Mouse (Mus musculus): ENCODE results near the gene Ugt1a10. TPM values are rescaled to one million over a fixed set of nuclear protein-coding genes. Genes with fewer than 3 reads are reported as not detected.

The Ugt1a10 gene
- polyA plus RNA-seq, 1 experiment: 0.16 TPM

DNA sequence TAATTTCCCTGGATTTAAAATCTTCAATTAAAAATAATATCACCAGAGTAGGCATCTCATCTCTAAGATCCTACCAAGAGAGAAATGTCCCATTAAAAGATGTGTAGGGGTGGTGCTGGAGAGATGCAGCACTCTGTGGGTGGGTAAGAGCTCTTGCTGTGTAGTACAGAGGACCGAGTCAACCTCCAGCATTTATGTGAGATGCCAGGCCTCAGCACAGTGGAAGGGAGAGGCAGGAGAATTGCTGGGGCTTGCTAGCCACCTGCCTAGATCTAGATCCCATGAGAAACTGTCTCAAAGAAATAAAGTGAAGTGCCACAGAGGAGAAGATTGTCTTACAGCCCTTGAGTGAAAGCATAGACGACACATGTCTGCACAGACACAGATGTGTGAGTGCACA, 161.4 kb downstream of the Ugt1a10 start:
- no peaks in the 10 kb centered on the region for H3K4me1 ChIP-seq (replicated peaks; ENCODE audit: control insufficient read depth, insufficient read depth, low read length)
- no peak overlapping the region for H3K27ac ChIP-seq (ENCODE audit: control insufficient read depth, insufficient read depth, low read length)
- H3K4me3 ChIP-seq (ENCODE audit: control insufficient read depth, insufficient read depth, low read length): no peak overlapping the region
- H3K36me3 ChIP-seq (ENCODE audit: control insufficient read depth, insufficient read depth, low read length): no peaks in the 10 kb centered on the region
- no peak for TF ChIP-seq CTCF (IDR thresholded peaks at IDR 0.05; ENCODE audit: borderline replicate concordance, control insufficient read depth, extremely low read depth, insufficient read depth, low read length, poor library complexity)
- TF ChIP-seq POLR2A (IDR thresholded peaks at IDR 0.05; ENCODE audit: control insufficient read depth, extremely low read depth, insufficient read depth, low read length, poor library complexity): no peak
- WGBS: 65% methylated on average over 2 of the region's 2 CpGs
- no peak for DNase-seq
- H3K27me3 ChIP-seq (ENCODE audit: control insufficient read depth, insufficient read depth, low read length): no peaks in the 10 kb centered on the region

GRCm38 (mm10) chr1:88217144-88217543, 162.0 kb downstream of the Ugt1a10 start:
- no peak for TF ChIP-seq POLR2A (IDR thresholded peaks at IDR 0.05; ENCODE audit: control insufficient read depth, extremely low read depth, insufficient read depth, low read length, poor library complexity)
- TF ChIP-seq CTCF (IDR thresholded peaks at IDR 0.05; ENCODE audit: borderline replicate concordance, control insufficient read depth, extremely low read depth, insufficient read depth, low read length, poor library complexity): no peak
- WGBS: 62% methylated on average over 2 of the region's 2 CpGs
- H3K4me3 ChIP-seq (ENCODE audit: control insufficient read depth, insufficient read depth, low read length): no peak overlapping the region
- no peaks in the 10 kb centered on the region for H3K27me3 ChIP-seq (ENCODE audit: control insufficient read depth, insufficient read depth, low read length)
- no peak overlapping the region for H3K27ac ChIP-seq (ENCODE audit: control insufficient read depth, insufficient read depth, low read length)
- DNase-seq: no peak
- H3K4me1 ChIP-seq (replicated peaks; ENCODE audit: control insufficient read depth, insufficient read depth, low read length): no peaks in the 10 kb centered on the region
- no peaks in the 10 kb centered on the region for H3K36me3 ChIP-seq (ENCODE audit: control insufficient read depth, insufficient read depth, low read length)

DNA sequence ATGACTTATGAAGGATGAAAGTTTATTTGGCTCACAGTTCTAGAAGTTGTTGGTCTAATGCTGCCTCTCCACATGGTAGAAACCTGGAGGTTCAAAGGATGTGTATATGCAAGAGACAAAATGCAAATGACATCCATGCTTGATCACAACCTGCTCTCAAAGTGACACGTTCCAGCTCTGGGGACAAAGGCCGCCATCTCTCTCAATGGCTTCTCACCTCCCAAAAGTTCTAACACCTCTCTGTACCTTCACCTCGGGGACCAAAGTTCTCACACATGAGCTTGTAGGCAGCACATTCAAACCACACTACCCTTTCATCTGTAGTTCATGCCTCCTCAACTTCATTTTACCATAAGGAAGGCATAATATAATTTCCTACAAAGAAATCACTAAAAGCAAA, 162.4 kb downstream of the Ugt1a10 start:
- no peaks in the 10 kb centered on the region for H3K36me3 ChIP-seq (ENCODE audit: control insufficient read depth, insufficient read depth, low read length)
- no peak overlapping the region for H3K27ac ChIP-seq (ENCODE audit: control insufficient read depth, insufficient read depth, low read length)
- no peak overlapping the region for H3K4me3 ChIP-seq (ENCODE audit: control insufficient read depth, insufficient read depth, low read length)
- DNase-seq: no peak
- 49% methylated on average over 3 of the region's 3 CpGs for WGBS
- H3K27me3 ChIP-seq (ENCODE audit: control insufficient read depth, insufficient read depth, low read length): no peaks in the 10 kb centered on the region
- TF ChIP-seq POLR2A (IDR thresholded peaks at IDR 0.05; ENCODE audit: control insufficient read depth, extremely low read depth, insufficient read depth, low read length, poor library complexity): no peak
- no peak for TF ChIP-seq CTCF (IDR thresholded peaks at IDR 0.05; ENCODE audit: borderline replicate concordance, control insufficient read depth, extremely low read depth, insufficient read depth, low read length, poor library complexity)
- H3K4me1 ChIP-seq (replicated peaks; ENCODE audit: control insufficient read depth, insufficient read depth, low read length): no peaks in the 10 kb centered on the region

- H3K27ac ChIP-seq (ENCODE audit: control insufficient read depth, insufficient read depth, low read length): no peak overlapping the region
- no peak overlapping the region for H3K4me3 ChIP-seq (ENCODE audit: control insufficient read depth, insufficient read depth, low read length)
- no peaks in the 10 kb centered on the region for H3K4me1 ChIP-seq (replicated peaks; ENCODE audit: control insufficient read depth, insufficient read depth, low read length)
- H3K27me3 ChIP-seq (ENCODE audit: control insufficient read depth, insufficient read depth, low read length): no peaks in the 10 kb centered on the region
- TF ChIP-seq POLR2A (IDR thresholded peaks at IDR 0.05; ENCODE audit: control insufficient read depth, extremely low read depth, insufficient read depth, low read length, poor library complexity) (no peak), CTCF (IDR thresholded peaks at IDR 0.05; ENCODE audit: borderline replicate concordance, control insufficient read depth, extremely low read depth, insufficient read depth, low read length, poor library complexity) (no peak)
- DNase-seq: no peak
- H3K36me3 ChIP-seq (ENCODE audit: control insufficient read depth, insufficient read depth, low read length): no peaks in the 10 kb centered on the region
- 78% methylated on average over 9 of the region's 9 CpGs for WGBS
Observed at GRCm38 (mm10) chr1:88218051-88218450, 162.9 kb downstream of the Ugt1a10 start.

- H3K4me3 ChIP-seq (ENCODE audit: control insufficient read depth, insufficient read depth, low read length): no peak overlapping the region
- no peak overlapping the region for H3K27ac ChIP-seq (ENCODE audit: control insufficient read depth, insufficient read depth, low read length)
- no peaks in the 10 kb centered on the region for H3K27me3 ChIP-seq (ENCODE audit: control insufficient read depth, insufficient read depth, low read length)
- 54% methylated on average over 4 of the region's 4 CpGs for WGBS
- no peaks in the 10 kb centered on the region for H3K4me1 ChIP-seq (replicated peaks; ENCODE audit: control insufficient read depth, insufficient read depth, low read length)
- no peaks in the 10 kb centered on the region for H3K36me3 ChIP-seq (ENCODE audit: control insufficient read depth, insufficient read depth, low read length)
- TF ChIP-seq CTCF (IDR thresholded peaks at IDR 0.05; ENCODE audit: borderline replicate concordance, control insufficient read depth, extremely low read depth, insufficient read depth, low read length, poor library complexity) (no peak), POLR2A (IDR thresholded peaks at IDR 0.05; ENCODE audit: control insufficient read depth, extremely low read depth, insufficient read depth, low read length, poor library complexity) (no peak)
- no peak for DNase-seq
Observed at GRCm38 (mm10) chr1:88218591-88218990, 163.4 kb downstream of the Ugt1a10 start.

DNA sequence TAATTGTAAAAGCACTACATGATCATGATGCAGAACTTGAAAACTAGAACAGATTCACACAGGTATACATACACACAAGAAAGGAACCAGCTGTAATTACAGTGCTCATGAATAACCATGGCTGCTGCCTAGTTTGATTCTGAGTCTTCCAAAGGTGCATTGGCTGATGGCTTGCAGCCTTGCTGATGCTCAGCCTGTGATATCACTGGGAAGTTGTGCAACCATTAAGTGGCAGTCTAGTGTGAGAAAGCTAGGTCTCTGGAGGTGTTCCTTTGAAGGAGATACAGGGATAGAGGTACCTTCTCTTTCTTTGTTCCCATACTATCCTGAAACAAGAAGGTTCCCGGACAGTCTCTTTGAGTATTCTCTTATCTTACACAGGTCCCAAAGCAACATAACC, 163.9 kb downstream of the Ugt1a10 start:
- TF ChIP-seq POLR2A (IDR thresholded peaks at IDR 0.05; ENCODE audit: control insufficient read depth, extremely low read depth, insufficient read depth, low read length, poor library complexity) (no peak), CTCF (IDR thresholded peaks at IDR 0.05; ENCODE audit: borderline replicate concordance, control insufficient read depth, extremely low read depth, insufficient read depth, low read length, poor library complexity) (no peak)
- Histone ChIP-seq H3K4me1 (replicated peaks; ENCODE audit: control insufficient read depth, insufficient read depth, low read length) (no peaks in the 10 kb centered on the region), H3K27me3 (ENCODE audit: control insufficient read depth, insufficient read depth, low read length) (no peaks in the 10 kb centered on the region), H3K4me3 (ENCODE audit: control insufficient read depth, insufficient read depth, low read length) (no peak overlapping the region), H3K27ac (ENCODE audit: control insufficient read depth, insufficient read depth, low read length) (no peak overlapping the region), H3K36me3 (ENCODE audit: control insufficient read depth, insufficient read depth, low read length) (no peaks in the 10 kb centered on the region)
- no peak for DNase-seq
- WGBS: 21% methylated on average over 1 of the region's 1 CpGs

DNA sequence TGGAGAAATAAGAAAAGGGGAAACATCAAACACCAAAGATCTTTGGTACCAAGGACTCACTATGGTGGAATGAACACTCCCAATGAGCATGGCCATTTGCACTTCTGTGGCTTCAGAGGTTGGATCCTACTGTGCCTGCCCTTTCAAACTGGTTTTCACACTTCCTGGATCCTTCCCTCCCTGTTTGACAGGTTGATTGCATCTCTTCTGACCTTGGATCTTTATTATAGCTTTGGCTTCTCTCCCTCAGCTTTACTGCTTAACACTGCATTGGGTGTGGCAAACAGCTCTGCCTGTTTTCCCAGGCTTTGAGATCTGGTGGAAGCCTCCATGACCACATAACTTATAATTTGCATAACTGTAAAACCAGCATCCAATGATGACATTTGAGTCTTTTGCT, 165.1 kb downstream of the Ugt1a10 start:
- TF ChIP-seq CTCF (IDR thresholded peaks at IDR 0.05; ENCODE audit: borderline replicate concordance, control insufficient read depth, extremely low read depth, insufficient read depth, low read length, poor library complexity) (no peak), POLR2A (IDR thresholded peaks at IDR 0.05; ENCODE audit: control insufficient read depth, extremely low read depth, insufficient read depth, low read length, poor library complexity) (no peak)
- H3K27me3 ChIP-seq (ENCODE audit: control insufficient read depth, insufficient read depth, low read length): no peaks in the 10 kb centered on the region
- no peak overlapping the region for H3K27ac ChIP-seq (ENCODE audit: control insufficient read depth, insufficient read depth, low read length)
- no peak overlapping the region for H3K4me3 ChIP-seq (ENCODE audit: control insufficient read depth, insufficient read depth, low read length)
- DNase-seq: no peak
- H3K36me3 ChIP-seq (ENCODE audit: control insufficient read depth, insufficient read depth, low read length): no peaks in the 10 kb centered on the region
- no peaks in the 10 kb centered on the region for H3K4me1 ChIP-seq (replicated peaks; ENCODE audit: control insufficient read depth, insufficient read depth, low read length)
